Mouse (Mus musculus): ENCODE measurements at regions not wholly inside any gene's neighbourhood (a gene's known extent, or its start where the extent isn't known, plus 50 kb on each side); places are given as distances from the start of the nearest gene placed in this dataset.
"Not testable (repeated sequence)": the region's sequence is repeated elsewhere in the genome, so short reads cannot be mapped to it uniquely, and the experiment has no call there.

GRCm38 (mm10) chr1:35878426-35878825, 189.8 kb upstream of the Hs6st1 start:
- no peak for DNase-seq

- DNase-seq, result peak; percentile 36 to 37
Measured at GRCm38 (mm10) chr1:35879388-35880093, 188.7 kb upstream of the Hs6st1 start.

GRCm38 (mm10) chr1:35880562-35881265, 187.5 kb upstream of the Hs6st1 start:
- DNase-seq, result no peak

- DNase-seq, result no peak
Measured at GRCm38 (mm10) chr1:35881521-35881920, 186.7 kb upstream of the Hs6st1 start.

GRCm38 (mm10) chr1:35882101-35882500, 186.1 kb upstream of the Hs6st1 start:
- no peak for DNase-seq

- DNase-seq, result no peak
Measured at GRCm38 (mm10) chr1:35889731-35890499, 178.3 kb upstream of the Hs6st1 start.

- no peak for DNase-seq
Measured at GRCm38 (mm10) chr1:35890500-35890900, 177.7 kb upstream of the Hs6st1 start.

GRCm38 (mm10) chr1:35899536-35899935, 168.7 kb upstream of the Hs6st1 start:
- no peak for DNase-seq

- DNase-seq, result no peak
Measured at GRCm38 (mm10) chr1:35904001-35904547, 164.1 kb upstream of the Hs6st1 start.

- DNase-seq, result no peak
Measured at GRCm38 (mm10) chr1:35913551-35913950, 154.6 kb upstream of the Hs6st1 start.

GRCm38 (mm10) chr1:35914175-35914574, 154.0 kb upstream of the Hs6st1 start:
- DNase-seq, result not testable (repeated sequence)

- DNase-seq, result no peak
Measured at GRCm38 (mm10) chr1:35915526-35915925, 152.7 kb upstream of the Hs6st1 start.

GRCm38 (mm10) chr1:35919840-35920734, 148.1 kb upstream of the Hs6st1 start:
- DNase-seq, result no peak

- DNase-seq, result no peak
Measured at GRCm38 (mm10) chr1:35924796-35925195, 143.4 kb upstream of the Hs6st1 start.

GRCm38 (mm10) chr1:35925301-35925700, 142.9 kb upstream of the Hs6st1 start:
- DNase-seq, result no peak

GRCm38 (mm10) chr1:35926191-35927048, 141.8 kb upstream of the Hs6st1 start:
- no peak for DNase-seq

GRCm38 (mm10) chr1:35927049-35927415, 141.2 kb upstream of the Hs6st1 start:
- no peak for DNase-seq

- no peak for DNase-seq
Measured at GRCm38 (mm10) chr1:35930351-35930750, 137.8 kb upstream of the Hs6st1 start.

- DNase-seq, result no peak
Measured at GRCm38 (mm10) chr1:35931056-35931455, 137.1 kb upstream of the Hs6st1 start.

- no peak for DNase-seq
Measured at GRCm38 (mm10) chr1:35933511-35933910, 134.7 kb upstream of the Hs6st1 start.

- no peak for DNase-seq
Measured at GRCm38 (mm10) chr1:35935099-35935651, 133.0 kb upstream of the Hs6st1 start.

Measured in lung, adult 18-20 months (tissue).